Mouse (Mus musculus): Measurements from ENCODE around the gene Atf1. TPM values are rescaled to one million over a fixed set of nuclear protein-coding genes. Genes with fewer than 3 reads are reported as not detected.
A peak's percentile ranks its signal among the peaks of the same experiment; 100 is the strongest.

The Atf1 gene
- total RNA-seq, 1 experiment = 47.2 TPM

- Histone ChIP-seq H3K9ac (ENCODE audit: insufficient read depth, low read depth, low read length, poor library complexity, severe bottlenecking) (no peak overlapping the region), H3K4me3 (ENCODE audit: insufficient read depth in 1 of 2, low read depth in 1 of 2, low read length in 2 of 2, poor library complexity in 1 of 2, severe bottlenecking in 1 of 2) (no peak overlapping the region), H3K4me1 (ENCODE audit: control insufficient read depth in 2 of 2, insufficient read depth in 2 of 2, low read length in 2 of 2, poor library complexity in 1 of 2) (peaks cover 0 to 6% of the 10 kb centered on the region in 2 experiments; a peak in 1 of 4 replicates), H3K36me3 (ENCODE audit: control insufficient read depth, insufficient read depth, low read length, poor library complexity, severe bottlenecking) (peaks cover 7% of the 10 kb centered on the region; the same call in 1 of the 2 replicates), H3K27ac (ENCODE audit: insufficient read depth, low read depth, low read length, poor library complexity, severe bottlenecking) (no peak overlapping the region), H3K9me3 (ENCODE audit: control insufficient read depth, insufficient read depth, low read depth, low read length) (peaks cover 8% of the 10 kb centered on the region; the same call in 1 of the 2 replicates)
- in situ Hi-C loops (cut with MboI; ENCODE audit: low sequenced_read_pairs in 2 of 2, unreplicated experiment in 2 of 2) = no loop called here
- DNase-seq (ENCODE audit: low read depth, low spot score) = no peak
- TF ChIP-seq HCFC1 (IDR thresholded peaks at IDR 0.05; ENCODE audit: borderline replicate concordance, insufficient read depth, low read length) (no peak), ZNF384 (IDR thresholded peaks at IDR 0.05; ENCODE audit: low read depth, low read length) (no peak), ZC3H11A (IDR thresholded peaks at IDR 0.05; ENCODE audit: borderline replicate concordance, low read depth, low read length) (no peak), CHD2 (IDR thresholded peaks at IDR 0.05; ENCODE audit: low read depth, low read length) (no peak), MAFK (IDR thresholded peaks at IDR 0.05; ENCODE audit: insufficient read depth, low read depth, low read length) (no peak)
Observed at GRCm38 (mm10) chr15:100220916-100221315, 6.7 kb upstream of the Atf1 start.

- Histone ChIP-seq H3K9me3 (ENCODE audit: control insufficient read depth, insufficient read depth, low read depth, low read length) (peaks cover 8% of the 10 kb centered on the region; the same call in 1 of the 2 replicates), H3K9ac (ENCODE audit: insufficient read depth, low read depth, low read length, poor library complexity, severe bottlenecking) (no peak overlapping the region), H3K27ac (ENCODE audit: insufficient read depth, low read depth, low read length, poor library complexity, severe bottlenecking) (no peak overlapping the region), H3K4me1 (ENCODE audit: control insufficient read depth in 2 of 2, insufficient read depth in 2 of 2, low read length in 2 of 2, poor library complexity in 1 of 2) (no peaks in the 10 kb centered on the region), H3K36me3 (ENCODE audit: control insufficient read depth, insufficient read depth, low read length, poor library complexity, severe bottlenecking) (peaks cover 6% of the 10 kb centered on the region; the same call in 1 of the 2 replicates), H3K4me3 (ENCODE audit: insufficient read depth in 1 of 2, low read depth in 1 of 2, low read length in 2 of 2, poor library complexity in 1 of 2, severe bottlenecking in 1 of 2) (no peak overlapping the region)
- DNase-seq (ENCODE audit: low read depth, low spot score) = no peak
- in situ Hi-C loops (cut with MboI; ENCODE audit: low sequenced_read_pairs in 2 of 2, unreplicated experiment in 2 of 2) = no loop called here
- TF ChIP-seq ZC3H11A (IDR thresholded peaks at IDR 0.05; ENCODE audit: borderline replicate concordance, low read depth, low read length) (no peak), ZNF384 (IDR thresholded peaks at IDR 0.05; ENCODE audit: low read depth, low read length) (no peak), CHD2 (IDR thresholded peaks at IDR 0.05; ENCODE audit: low read depth, low read length) (no peak), MAFK (IDR thresholded peaks at IDR 0.05; ENCODE audit: insufficient read depth, low read depth, low read length) (no peak), HCFC1 (IDR thresholded peaks at IDR 0.05; ENCODE audit: borderline replicate concordance, insufficient read depth, low read length) (no peak)
Observed at GRCm38 (mm10) chr15:100225381-100225780, 2.2 kb upstream of the Atf1 start.

- no peak for TF ChIP-seq ZNF384 (IDR thresholded peaks at IDR 0.05; ENCODE audit: low read depth, low read length)
- TF ChIP-seq CHD2 (IDR thresholded peaks at IDR 0.05; ENCODE audit: low read depth, low read length) = no peak
- TF ChIP-seq ZC3H11A (IDR thresholded peaks at IDR 0.05; ENCODE audit: borderline replicate concordance, low read depth, low read length) = no peak
- no peak for TF ChIP-seq MAFK (IDR thresholded peaks at IDR 0.05; ENCODE audit: insufficient read depth, low read depth, low read length)
- TF ChIP-seq HCFC1 (IDR thresholded peaks at IDR 0.05; ENCODE audit: borderline replicate concordance, insufficient read depth, low read length) = no peak
- in situ Hi-C loops (cut with MboI; ENCODE audit: low sequenced_read_pairs in 2 of 2, unreplicated experiment in 2 of 2) = no loop called here
- Histone ChIP-seq H3K27ac (ENCODE audit: insufficient read depth, low read depth, low read length, poor library complexity, severe bottlenecking) (no peak overlapping the region), H3K4me3 (ENCODE audit: insufficient read depth in 1 of 2, low read depth in 1 of 2, low read length in 2 of 2, poor library complexity in 1 of 2, severe bottlenecking in 1 of 2) (no peak overlapping the region), H3K4me1 (ENCODE audit: control insufficient read depth in 2 of 2, insufficient read depth in 2 of 2, low read length in 2 of 2, poor library complexity in 1 of 2) (no peaks in the 10 kb centered on the region), H3K36me3 (ENCODE audit: control insufficient read depth, insufficient read depth, low read length, poor library complexity, severe bottlenecking) (peaks cover 6% of the 10 kb centered on the region; the same call in 1 of the 2 replicates), H3K9me3 (ENCODE audit: control insufficient read depth, insufficient read depth, low read depth, low read length) (peaks cover 8% of the 10 kb centered on the region; the same call in 1 of the 2 replicates), H3K9ac (ENCODE audit: insufficient read depth, low read depth, low read length, poor library complexity, severe bottlenecking) (no peak overlapping the region)
- no peak for DNase-seq (ENCODE audit: low read depth, low spot score)
Observed at GRCm38 (mm10) chr15:100225891-100226290, 1.7 kb upstream of the Atf1 start.

- Histone ChIP-seq H3K9ac (ENCODE audit: insufficient read depth, low read depth, low read length, poor library complexity, severe bottlenecking) (peak overlapping the region; percentile 99), H3K9me3 (ENCODE audit: control insufficient read depth, insufficient read depth, low read depth, low read length) (peaks cover 8% of the 10 kb centered on the region; the same call in 1 of the 2 replicates), H3K36me3 (ENCODE audit: control insufficient read depth, insufficient read depth, low read length, poor library complexity, severe bottlenecking) (peaks cover 6% of the 10 kb centered on the region; the same call in 1 of the 2 replicates), H3K27ac (ENCODE audit: insufficient read depth, low read depth, low read length, poor library complexity, severe bottlenecking) (peak overlapping the region; percentile 100), H3K4me3 (ENCODE audit: insufficient read depth in 1 of 2, low read depth in 1 of 2, low read length in 2 of 2, poor library complexity in 1 of 2, severe bottlenecking in 1 of 2) (peak overlapping the region; percentile 90 to 100), H3K4me1 (ENCODE audit: control insufficient read depth in 2 of 2, insufficient read depth in 2 of 2, low read length in 2 of 2, poor library complexity in 1 of 2) (no peaks in the 10 kb centered on the region; a peak in 2 of 4 replicates)
- no peak for DNase-seq (ENCODE audit: low read depth, low spot score)
- TF ChIP-seq CHD2 (IDR thresholded peaks at IDR 0.05; ENCODE audit: low read depth, low read length) = no peak
- no peak; the same call in 1 of the 2 replicates for TF ChIP-seq ZC3H11A (IDR thresholded peaks at IDR 0.05; ENCODE audit: borderline replicate concordance, low read depth, low read length)
- TF ChIP-seq MAFK (IDR thresholded peaks at IDR 0.05; ENCODE audit: insufficient read depth, low read depth, low read length) = no peak
- no peak; the same call in 1 of the 2 replicates for TF ChIP-seq HCFC1 (IDR thresholded peaks at IDR 0.05; ENCODE audit: borderline replicate concordance, insufficient read depth, low read length)
- no peak for TF ChIP-seq ZNF384 (IDR thresholded peaks at IDR 0.05; ENCODE audit: low read depth, low read length)
- in situ Hi-C loops (cut with MboI; ENCODE audit: low sequenced_read_pairs in 2 of 2, unreplicated experiment in 2 of 2) = no loop called here
Observed at GRCm38 (mm10) chr15:100227031-100227662, 472 bp upstream of the Atf1 start.
